Mouse (Mus musculus): ENCODE data around the gene Serpinh1.

DNA sequence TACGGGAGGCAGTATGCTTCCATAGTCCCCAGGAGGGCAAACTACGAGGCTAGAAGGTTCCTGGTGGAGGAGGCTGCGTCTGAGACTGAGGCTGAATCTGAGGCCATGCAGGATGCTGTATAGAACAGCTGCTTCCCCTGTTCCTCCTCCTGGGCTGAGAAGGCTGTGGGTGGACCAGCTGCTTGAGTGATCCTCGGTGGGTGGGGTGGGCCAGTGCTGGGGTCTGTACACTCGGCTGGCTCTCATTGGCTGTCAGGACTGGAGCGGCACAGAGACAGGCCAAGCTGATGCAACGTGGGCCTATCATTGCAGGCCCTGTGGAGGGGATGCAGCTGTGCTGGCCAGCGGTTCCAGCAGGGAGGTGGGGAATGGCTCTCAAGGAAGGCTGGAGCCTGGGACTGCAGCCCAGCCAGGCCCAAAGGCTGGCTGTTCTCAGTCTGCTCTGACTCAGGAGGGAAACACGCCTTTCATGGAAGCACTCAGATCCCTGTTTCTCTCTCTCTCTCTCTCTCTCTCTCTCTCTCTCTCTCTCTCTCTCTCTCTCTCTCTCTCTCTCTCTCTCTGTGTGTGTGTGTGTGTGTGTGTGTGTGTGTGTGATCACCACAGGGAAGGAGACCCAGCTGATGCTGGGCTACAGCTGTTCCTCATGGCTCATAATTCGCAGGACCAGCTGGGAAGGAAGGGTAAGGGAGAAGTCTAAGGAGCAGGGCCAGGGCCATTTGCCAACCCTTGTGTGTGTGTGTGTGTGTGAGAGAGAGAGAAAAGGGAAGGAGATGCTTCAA is 7.2 kb upstream of the Serpinh1 start:
- TF ChIP-seq CTCF (IDR thresholded peaks at IDR 0.05; ENCODE audit: low read depth, low read length), result no peak
- TF ChIP-seq POLR2A (IDR thresholded peaks at IDR 0.05; ENCODE audit: insufficient read depth, low read length), result no peak
- peak; percentile 6; the same call in 1 of the 2 replicates for TF ChIP-seq EP300 (IDR thresholded peaks at IDR 0.05; ENCODE audit: insufficient read depth, low read depth, low read length)

Measured in ES-Bruce4 (cell line).